Mouse (Mus musculus) left cerebral cortex, adult 9 months (tissue): ENCODE measurements around the gene Dgki.

Experiments used
- DNase-seq, 2 experiments: peaks; one replicate each; pipeline ENCODE4 v3.0.0; 2022; ENCODE audit warnings: low spot score in 2 of 2

Dgki gene

DNA sequence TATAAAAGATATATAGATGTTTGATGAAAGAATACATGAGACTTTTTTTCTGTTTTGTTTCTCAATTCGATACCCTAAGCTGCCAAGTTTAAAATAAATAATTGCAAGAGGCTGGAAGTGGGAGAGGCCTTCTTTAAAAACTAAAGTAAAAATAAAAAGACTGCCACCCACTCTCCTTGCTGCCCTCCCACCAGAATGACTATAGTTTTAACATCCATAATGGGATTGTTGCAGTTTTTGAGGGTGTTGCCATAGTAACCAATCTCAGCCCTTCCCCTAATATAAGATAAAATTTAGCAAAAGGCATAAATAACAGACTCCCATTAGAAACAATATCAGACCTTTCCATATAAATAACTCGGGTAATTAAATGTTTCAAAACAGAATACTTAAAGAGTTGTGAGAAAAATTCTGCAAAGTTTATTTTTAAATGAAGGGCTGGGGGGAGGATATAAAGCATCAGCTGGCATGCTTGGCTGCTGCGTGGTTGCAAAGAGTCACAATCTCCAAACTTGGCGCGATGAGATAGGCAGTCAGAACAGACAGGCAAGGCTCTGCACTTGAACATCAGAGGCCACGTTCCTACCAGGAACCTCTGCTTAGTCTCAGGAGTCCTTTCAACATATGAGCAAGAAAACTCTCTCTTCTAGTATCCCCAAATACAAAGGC is 57.8 kb downstream of the Dgki start:
- no peak for DNase-seq

- DNase-seq = no peak
Observed at GRCm38 (mm10) chr6:37241434-37241833, 58.5 kb downstream of the Dgki start.

GRCm38 (mm10) chr6:37240140-37240539 is 59.8 kb downstream of the Dgki start:
- no peak for DNase-seq

- no peak for DNase-seq
Observed at GRCm38 (mm10) chr6:37236893-37237292, 63.1 kb downstream of the Dgki start.

DNA sequence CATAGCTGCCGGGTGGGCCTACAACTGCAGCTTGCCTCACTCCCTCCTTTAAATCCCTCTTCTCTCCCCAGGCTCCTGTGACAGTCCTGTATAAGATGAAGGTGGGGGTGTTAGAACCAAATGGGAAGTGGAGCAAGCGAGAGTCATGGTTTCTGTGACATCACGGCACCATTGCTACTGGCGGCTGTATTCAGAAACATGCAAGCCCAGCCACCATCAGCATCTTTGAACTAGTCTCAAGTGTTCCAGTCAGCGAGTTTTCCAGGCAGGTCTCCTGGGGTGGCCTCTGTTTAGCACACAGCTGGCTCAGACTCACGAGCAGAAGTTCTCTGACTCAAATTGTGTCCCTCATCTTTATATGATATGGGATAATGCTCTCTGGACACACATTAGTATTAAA is 68.8 kb downstream of the Dgki start:
- DNase-seq = no peak

GRCm38 (mm10) chr6:37222947-37223510 is 77.0 kb downstream of the Dgki start:
- no peak for DNase-seq

DNA sequence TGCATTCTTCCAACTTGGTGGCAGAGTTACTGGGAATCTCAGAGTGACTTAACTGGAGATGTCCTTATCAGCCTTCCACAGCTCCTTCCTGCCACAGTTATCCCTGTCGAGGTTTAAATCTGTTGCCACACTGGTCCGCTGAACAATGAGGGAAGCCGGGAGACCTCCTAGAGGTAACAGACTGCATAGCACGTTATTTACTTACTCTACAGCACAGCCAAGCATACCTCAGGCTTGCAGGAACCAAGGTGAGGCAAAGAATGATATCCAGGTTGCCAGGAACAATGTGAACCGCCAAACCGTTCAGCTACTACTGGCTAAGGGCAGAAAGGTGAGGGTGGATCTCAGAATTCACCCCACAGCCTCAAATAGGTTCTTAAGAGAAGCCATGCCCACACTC is 78.0 kb downstream of the Dgki start:
- no peak for DNase-seq

DNA sequence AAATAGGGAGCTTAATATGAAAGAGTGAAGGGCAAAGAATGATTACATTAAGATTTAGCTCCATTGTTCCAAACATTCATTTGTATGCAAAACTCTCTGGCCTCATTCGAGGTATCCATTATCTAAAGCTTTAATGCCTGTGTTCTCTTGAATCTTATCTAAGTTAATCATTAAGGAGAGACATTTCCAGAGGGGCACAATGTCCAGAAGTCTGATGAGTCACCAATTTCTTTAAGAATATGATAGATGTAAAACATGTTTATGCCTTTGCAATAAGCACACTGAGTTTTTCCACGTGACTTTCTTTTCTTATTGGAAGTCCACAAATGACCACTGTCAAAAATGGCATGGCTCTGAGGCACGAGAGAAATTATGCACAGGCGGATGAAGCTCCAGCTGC is 80.9 kb downstream of the Dgki start:
- no peak for DNase-seq

DNA sequence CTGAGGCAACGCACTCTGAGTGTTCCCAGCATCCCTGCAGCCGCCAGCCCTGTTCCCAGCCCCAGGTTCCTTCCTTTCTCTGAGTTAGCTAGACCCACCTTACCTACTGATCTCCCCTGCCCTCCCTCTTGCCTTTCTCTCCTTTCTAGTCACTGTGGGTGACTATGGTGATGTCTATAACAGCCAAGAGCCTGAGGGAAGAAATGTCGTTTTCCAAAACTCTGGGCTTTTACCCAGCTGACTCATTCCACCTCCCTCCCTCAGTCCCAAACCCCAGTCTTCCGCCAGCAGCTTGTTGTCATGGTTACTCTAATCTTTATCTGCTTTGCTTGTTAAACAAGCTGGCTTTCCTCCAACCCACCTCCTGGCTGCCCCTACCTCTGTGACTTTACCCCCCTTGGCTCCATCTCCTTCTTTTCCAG is 83.6 kb downstream of the Dgki start:
- peak; percentile 69 to 85 for DNase-seq

DNA sequence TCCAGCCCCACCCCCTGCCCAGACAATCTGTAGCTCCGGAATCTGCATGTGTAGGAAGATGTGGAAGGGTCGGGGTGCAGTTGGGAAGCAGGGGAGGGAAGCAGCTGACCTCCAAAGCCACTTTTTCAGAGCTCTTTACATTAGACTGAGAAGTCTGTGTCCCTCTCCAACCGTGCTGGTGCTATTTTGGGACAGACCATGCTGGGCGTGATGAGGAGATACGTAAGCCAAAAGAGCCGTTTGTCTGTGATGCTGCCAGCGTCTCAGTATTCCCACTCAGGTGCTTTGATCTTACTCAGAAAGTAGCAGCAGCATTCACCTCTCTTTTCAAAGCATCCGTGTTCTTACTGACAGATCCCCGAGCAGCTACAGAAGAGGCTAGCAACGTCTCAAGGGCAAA is 84.3 kb downstream of the Dgki start:
- peak in 1 of 2 experiments; percentile 45 for DNase-seq

GRCm38 (mm10) chr6:37212930-37213329 is 87.1 kb downstream of the Dgki start:
- DNase-seq = peak in 1 of 2 experiments; percentile 39

GRCm38 (mm10) chr6:37211545-37212247 is 88.3 kb downstream of the Dgki start:
- DNase-seq = no peak

DNA sequence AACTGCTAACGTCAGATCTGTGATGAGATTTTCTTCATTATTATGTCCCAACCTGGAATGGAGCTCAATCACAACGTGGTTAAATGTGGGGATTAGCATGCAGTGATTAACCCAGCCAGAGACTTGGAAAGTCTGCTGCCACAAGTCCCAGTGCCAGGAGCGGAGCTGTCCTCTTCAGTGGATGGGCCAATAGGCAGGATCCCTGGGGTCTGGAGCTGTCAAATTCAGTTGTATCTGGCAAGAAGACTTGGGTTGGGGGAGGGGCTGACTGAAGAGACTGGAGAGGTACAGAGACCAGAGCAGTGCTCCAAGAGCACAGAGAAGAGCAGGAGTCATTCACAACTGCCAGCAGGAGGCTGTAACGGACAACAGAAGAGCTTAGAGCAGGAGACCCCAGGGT is 97.1 kb downstream of the Dgki start:
- DNase-seq = no peak

GRCm38 (mm10) chr6:37200840-37201239 is 99.1 kb downstream of the Dgki start:
- no peak for DNase-seq

GRCm38 (mm10) chr6:37199502-37199901 is 100.5 kb downstream of the Dgki start:
- no peak for DNase-seq

DNA sequence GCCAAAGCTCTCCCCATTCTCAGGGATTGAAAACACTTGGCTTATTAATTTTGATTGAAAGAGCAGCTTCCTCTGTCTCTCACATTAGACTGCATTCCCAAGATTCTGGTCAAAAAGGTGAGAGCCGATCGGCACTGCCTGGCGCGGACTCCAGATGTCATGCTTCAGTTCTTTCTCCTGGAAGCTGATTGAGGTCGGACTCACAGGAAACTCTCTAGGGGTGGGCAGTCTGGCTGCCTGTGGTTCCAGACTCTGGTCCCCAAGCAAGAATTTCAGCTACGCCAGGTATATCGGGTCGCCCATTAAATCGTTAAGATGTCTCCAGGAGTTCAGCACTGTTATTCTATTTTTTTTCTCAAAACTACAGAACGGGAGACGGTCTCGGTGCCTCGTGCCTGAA is 102.2 kb downstream of the Dgki start:
- no peak for DNase-seq

DNA sequence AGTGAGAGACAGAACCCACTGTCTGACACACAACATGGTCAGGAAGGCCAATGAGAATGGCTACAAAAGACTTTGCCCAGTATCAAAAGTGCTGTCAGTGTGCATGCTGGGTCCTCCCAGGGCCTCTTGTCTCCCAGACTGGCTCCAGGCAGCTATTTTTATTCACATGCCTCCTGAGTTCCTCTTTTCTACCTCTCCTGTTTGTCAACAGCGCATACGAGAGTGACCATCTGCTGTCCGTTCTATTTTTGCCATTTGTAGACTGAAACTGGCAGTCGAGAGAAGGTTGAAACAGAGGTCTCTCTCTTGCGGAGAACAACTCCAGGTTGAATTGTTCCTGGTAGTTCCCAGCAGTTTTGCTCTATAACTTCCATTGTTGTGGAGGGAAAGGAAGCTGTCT is 103.1 kb downstream of the Dgki start:
- no peak for DNase-seq

DNA sequence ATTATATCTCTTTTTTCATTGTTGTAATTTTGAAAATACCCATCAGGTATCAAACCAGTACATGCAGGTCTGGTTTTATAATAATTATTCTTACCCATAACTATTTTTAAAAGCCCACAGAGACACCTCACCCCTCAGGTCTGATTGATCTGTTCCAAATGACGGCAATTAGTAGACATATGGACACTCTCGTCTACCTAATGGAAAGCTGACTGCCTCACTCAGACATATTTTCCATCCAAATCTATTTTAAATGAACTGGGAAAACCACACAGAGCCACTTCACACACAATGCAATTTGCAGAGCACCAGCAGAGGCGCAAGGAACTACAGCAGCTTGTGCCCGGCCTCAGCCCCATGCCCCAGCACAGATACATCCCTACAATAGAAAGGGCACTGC is 104.2 kb downstream of the Dgki start:
- no peak for DNase-seq

- no peak for DNase-seq
Observed at GRCm38 (mm10) chr6:37181961-37182360, 118.0 kb downstream of the Dgki start.

DNA sequence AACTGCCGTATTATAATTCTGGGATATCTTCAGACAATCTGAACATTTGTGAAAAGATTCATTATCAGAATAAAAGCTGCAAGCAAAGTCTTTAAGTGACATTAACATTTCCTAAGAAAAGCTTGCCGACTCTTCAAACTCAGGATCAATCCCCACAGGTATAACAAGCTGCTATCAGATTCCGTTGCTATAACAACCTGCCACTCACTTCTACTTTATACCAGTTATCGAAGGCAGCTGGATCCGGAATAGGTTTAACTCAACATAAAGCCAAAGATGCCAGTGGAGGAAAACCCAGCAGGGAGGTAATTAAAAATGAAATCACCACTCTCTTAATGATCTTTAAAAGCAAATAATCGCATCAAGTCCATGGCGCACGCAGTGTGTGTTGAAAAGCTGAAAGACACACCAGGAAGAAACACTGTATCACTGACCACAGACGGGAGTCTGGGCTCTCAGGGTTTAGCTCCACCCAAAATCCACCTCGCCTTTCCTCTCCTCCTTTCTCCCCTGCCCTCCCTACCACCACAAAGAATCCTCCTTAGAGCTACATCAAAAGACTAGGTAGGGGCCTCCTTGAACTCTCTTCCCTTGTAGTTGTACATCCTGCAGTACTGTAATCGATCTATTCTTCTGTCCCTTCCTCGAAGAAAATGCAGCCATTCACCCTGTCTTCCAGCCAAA is 128.7 kb downstream of the Dgki start:
- DNase-seq = no peak

GRCm38 (mm10) chr6:37158880-37159279 is 141.1 kb downstream of the Dgki start:
- DNase-seq = no peak

- no peak for DNase-seq
Observed at GRCm38 (mm10) chr6:37154051-37154450, 145.9 kb downstream of the Dgki start.

DNA sequence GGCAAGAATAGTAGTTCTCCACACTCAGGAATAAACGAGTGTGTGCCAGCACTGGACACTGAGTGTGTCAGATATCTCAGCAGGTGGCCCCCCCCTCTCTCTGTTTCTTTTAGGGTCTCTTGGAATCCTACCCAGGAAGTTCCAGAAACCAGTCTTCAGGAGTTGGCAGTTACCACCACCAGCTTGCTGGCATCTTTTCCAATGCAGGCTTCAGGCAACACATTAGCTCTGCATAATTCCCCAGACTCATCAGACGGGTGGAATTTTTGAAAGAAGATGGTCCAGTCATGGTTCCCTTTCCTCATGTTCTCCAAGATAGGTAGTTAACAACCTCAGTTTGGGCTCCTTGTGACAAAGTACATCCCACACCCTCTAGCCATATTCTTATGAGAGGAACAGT is 149.5 kb downstream of the Dgki start:
- DNase-seq = peak in 1 of 2 experiments; percentile 22
